Mouse (Mus musculus): ENCODE data around the gene Adamts20.

Adamts20 gene

DNA sequence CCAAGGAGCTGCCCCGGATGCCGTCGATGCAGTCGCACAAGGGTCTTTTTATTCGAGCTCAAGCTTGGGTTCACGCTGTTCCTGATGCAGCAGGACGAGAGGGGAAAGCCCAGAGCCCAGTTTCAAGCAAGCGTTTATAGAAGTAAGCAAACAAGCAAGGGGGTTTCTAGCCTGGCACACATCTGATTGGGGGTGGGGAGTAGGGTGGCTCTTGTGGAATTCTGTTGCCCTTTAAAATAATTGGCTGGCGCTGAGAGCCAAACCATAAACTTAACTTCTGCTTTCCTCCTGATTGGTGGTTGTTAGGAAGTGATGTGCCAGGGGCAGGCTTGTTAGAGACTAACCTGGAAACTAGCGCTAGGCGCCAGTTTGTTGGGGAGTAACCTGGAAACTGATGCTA lies at the start of gene Adamts20:
Gene Adamts20 (minus strand): TSS at position 101 of the 400 bp plus-strand sequence.
- in situ Hi-C loops (cut with MboI, MseI): no loop called here

DNA sequence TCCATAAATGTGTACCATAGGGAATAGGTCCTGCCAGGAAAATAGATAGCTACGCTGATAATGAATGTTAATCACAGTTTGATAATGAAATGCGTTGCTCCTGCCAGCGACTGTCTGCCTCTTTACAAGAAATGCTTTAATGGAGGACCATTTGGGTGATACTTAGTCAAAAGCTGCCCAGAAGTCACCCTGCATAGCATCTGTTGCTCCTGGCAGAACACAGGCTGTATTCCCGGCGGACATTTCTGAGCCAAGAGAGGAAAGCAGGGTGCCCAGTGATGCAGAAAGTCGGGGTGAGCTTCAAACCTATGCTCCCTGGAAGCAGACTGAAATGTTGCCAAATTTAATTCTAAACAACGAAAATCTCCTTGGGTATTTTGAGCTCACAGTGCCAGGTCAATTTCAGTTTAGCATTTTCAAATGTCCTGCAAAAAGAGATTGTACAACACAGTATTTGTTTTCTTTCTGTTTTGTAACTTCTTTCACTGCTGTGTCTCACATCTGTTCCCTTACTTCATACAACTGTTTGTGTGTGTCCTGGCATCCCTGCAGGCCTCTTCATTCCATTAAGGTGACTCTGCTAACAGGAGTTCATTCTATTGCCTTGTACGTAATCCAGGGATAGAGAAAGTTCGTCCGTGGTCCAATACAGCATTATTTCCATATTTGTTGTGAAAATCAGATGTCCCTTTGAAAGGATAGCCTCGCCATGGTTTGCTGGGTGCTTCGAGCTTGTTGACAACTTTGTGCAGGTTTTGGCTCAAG lies 38.4 kb upstream of the Adamts20 start:
- in situ Hi-C loops (cut with MboI, MseI): loop anchor here (10.0 kb wide), 2 partner anchors 109 to 239 kb away; no protein-coding TSS in a partner anchor

DNA sequence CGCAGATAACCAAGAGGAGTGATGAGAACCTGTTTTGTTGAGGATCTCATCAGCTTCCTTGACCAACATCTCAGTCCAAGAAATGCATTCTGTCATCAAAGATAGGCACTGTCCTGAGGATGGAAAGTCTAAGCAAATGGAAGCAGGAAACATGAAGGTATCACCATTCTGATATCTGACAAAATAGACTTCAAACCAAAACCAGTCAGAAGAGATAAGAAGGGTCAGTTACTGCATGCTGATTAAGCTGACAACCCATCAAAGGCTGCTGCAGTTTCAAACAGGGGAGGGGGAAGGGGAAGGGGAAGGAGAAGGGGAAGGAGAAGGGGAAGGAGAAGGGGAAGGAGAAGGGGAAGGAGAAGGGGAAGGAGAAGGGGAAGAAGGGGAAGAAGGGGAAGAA lies 34.0 kb upstream of the Adamts20 start:
- in situ Hi-C loops (cut with MboI, MseI): no loop called here

DNA sequence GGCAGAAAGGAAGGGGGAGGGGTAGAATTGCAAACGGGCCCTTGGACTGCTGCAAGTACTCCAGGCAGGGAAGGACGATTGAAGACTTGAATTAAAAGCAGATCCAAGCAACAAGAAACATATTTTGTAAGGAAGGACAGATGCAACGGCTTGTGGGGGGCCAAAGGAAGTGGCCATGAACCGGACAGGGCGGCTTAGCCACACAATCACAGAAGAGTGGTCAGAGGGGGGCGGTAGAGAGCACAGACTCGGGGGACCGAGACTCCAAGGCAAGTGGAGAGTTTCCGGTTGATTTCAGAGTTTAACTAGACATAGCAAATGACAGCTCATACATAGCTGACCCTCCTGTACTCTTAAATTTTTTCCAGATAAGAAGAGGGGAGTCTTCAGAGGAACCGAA lies 30.7 kb upstream of the Adamts20 start:
- in situ Hi-C loops (cut with MboI, MseI): no loop called here

DNA sequence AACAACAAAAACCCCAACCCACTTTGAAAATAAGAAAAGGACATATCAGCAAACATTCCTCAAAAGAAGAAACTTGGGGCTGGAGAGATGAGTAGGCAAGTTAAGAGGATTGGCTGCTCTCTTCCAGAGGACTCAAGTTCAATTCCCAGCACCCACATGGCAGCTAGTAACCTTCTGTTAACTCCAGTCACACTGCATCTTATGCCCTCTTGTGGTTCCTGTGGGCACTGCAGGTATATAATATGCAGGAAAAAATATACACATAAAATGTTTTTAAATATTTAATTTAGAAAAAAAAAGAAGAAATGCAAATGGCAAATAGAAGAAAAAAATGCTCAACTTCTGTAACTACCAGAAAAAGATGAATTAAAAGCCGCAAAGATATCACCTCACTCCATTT lies 29.2 kb upstream of the Adamts20 start:
- in situ Hi-C loops (cut with MboI, MseI): no loop called here

DNA sequence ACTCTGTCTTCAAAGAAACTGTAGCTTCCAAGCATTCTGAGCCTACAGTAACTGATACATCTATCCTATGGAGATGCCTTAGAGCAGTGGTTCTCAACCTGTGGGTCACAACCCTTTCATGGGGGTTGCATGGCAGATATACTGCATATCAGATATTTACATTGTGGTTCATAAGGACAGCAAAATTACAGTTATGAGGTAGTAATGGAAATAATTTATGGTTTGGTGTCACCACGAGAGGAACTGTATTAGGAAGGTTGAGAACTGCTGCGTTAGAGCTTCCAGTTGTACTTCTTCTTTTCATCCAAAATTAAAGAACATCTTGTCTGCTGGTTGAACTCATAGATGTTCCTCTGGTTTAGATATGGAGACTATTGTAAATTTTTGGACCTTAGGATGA lies 24.2 kb upstream of the Adamts20 start:
- in situ Hi-C loops (cut with MboI, MseI): loop anchor here (5.0 kb wide), 1 partner anchor 48 kb away; no protein-coding TSS in a partner anchor

DNA sequence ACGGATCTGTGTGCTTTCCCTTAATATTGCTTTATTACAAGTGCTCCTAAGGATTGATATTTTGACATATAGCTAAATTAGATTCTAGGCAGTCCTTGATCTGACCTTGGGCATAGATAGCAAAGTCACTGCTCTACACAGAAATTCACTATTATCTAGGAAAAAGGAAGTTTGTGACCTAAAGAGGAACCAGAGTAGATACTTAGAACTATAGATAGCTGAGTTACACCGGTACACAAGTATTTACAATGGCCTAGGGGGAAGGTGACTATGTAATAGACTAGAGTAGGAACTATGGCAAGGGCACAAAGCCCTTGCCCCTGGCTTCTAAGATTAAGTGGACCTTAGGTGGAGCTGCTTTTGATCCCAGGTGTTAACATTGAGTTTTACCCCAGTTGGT lies 22.8 kb upstream of the Adamts20 start:
- in situ Hi-C loops (cut with MboI, MseI): loop anchor here (5.0 kb wide), 1 partner anchor 49 kb away; no protein-coding TSS in a partner anchor

DNA sequence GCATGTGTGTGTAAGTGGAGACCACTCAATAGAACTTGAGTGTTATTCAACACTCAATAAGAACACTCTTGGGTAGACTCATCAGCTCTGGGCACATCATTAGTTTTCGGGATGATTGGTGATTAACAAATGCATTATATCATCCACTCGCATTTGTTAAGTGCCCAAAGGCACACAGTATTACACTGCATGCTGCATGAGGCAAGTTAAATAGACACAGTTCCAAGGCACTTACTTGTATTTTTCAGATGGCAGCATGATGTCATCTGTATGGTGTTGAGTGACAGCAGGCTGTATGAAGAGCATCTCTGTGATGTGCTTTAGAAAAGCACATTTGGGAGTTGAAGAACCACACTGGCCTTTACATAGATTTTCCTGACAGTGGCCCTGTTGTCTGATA lies 17.3 kb upstream of the Adamts20 start:
- in situ Hi-C loops (cut with MboI, MseI): no loop called here

DNA sequence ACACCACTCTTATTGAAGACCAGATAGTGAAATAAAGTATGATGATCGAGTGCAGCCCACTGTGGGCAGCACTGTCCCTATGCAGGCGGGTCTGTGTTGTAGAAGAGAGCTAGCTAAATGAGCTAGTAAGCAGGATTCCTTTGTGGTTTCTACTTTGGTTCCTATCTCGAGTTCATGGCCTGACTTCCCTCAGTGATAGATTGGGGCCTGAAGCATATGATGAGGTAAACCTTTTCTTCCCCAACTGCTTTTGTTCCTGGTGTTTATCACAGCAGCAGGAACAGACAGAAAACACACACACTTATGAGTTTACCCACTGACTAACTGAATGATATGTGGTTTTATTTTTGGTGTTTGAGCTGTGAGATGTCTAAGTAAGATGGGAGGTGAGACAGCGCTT lies 15.6 kb upstream of the Adamts20 start:
- in situ Hi-C loops (cut with MboI, MseI): no loop called here

DNA sequence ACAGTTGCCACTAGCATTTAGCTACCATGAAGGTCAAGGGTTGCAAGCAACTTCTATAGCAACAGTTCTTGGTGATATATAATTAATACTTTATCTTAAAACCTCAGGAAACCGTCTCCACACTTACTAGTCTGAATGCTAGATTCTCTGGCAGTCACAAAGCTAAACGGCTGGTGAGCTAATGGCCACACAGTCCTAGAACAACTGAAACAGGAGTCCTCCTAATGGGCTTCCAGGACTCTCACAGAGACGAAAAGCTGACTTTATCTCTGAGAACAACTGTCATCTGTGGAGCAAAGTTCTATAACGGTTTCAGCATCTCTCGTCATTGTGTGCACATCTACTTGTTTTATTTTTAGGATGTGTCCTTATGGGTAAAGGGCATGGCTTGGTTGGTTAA lies 15.0 kb upstream of the Adamts20 start:
- in situ Hi-C loops (cut with MboI, MseI): no loop called here

DNA sequence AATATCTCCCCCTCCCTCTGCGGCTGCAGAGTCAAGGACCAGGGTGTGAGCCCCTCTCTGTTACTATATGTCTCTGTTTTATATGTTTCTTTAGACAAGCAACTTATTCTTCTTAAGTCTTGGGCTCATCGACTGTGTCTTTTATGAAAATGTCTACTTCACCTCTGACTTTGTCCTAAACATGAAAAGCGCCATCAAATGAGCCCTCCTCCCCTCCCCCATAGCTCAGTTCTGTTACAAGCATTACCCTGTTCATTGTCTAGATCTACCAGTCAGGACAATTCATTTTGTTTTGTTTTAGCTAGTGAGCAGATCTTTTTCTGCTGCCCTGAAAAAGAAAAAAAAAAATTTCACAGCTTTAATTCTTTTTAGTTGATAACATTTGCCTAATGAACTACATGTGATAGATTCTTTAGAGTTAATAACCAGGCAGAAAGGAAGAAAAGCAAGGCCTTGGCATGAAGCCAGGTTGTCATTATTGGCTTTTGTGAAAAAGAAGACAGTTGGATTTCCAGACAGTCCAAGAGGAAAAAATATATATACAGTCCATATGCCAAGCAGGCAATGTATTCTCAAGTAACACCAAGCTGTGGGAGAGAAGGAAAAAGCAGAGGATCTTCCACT lies 14.4 kb upstream of the Adamts20 start:
- in situ Hi-C loops (cut with MboI, MseI): no loop called here

DNA sequence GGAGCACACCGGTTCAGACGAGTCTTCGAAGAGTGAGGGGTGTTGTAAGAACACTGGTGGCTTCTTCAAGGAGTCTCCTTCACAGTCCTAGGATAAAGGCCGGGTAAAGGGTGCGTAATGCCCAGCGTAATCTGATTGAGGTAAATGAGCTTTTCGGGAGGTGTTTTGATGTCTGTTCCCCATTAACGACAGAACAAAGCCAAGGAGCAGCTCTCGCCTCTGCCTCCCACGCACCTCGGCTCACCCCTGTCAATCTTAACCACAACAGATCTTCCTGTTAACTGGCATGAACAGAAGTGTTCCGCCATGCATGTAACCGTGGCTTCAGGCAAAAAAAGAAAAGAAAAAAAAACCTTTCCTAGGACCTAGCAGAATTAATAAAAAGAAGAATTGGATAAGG lies 13.5 kb upstream of the Adamts20 start:
- in situ Hi-C loops (cut with MboI, MseI): no loop called here

DNA sequence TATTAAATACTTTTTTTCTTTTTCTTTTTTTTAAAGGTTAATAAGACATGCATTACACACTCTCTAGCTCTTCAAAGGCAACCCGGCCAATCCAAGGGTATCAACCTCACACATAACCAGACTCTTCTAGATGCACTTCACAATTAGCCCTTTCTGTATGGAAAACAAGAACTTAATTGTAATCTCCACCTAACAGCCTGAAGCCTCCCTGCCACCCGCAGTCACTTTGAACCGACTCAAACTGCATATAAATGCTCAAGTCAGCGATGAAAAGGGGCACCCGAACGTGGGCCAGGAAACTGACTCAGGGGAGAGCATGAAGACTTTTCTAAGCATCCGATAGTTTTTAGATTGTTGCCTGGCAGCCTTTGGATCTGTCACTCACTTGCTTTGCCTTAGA lies 12.1 kb upstream of the Adamts20 start:
- in situ Hi-C loops (cut with MboI, MseI): no loop called here

DNA sequence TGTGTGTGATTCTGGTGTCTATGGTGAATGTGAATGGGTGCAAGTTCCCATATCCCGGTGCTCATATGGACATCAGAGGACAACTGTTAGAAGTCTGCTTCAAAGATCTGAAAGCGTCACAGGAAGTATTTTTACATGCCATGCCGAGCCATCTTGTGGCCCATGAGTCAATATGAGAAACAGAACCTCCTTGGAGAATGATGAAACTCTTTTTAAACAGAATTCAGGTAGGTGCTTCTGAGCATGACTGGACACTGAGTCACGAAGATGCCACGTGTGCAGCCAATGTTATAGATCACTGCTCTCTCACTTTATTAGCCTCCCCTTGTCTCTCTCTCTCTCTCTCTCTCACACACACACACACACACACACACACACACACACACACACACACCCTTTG lies 10.8 kb upstream of the Adamts20 start:
- in situ Hi-C loops (cut with MboI, MseI): no loop called here

DNA sequence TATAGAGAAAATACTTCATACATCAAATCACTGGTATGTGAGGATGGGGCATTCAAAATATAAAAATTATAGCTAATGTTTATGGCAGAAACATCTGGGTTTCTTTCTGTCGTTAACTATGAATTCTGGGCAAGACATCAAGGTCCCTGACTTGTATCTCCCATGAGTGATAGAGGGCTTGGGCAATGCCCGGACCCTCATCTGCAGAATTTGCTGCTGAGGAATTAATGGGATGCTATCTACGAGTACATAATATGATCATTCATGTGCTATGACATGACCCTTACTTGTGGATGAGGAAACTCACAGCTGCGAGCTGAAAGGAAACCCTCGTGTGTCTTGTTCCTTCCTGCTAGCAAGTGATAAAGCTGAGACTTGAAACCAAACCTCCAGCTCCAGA lies 5.1 kb upstream of the Adamts20 start:
- in situ Hi-C loops (cut with MboI, MseI): no loop called here

DNA sequence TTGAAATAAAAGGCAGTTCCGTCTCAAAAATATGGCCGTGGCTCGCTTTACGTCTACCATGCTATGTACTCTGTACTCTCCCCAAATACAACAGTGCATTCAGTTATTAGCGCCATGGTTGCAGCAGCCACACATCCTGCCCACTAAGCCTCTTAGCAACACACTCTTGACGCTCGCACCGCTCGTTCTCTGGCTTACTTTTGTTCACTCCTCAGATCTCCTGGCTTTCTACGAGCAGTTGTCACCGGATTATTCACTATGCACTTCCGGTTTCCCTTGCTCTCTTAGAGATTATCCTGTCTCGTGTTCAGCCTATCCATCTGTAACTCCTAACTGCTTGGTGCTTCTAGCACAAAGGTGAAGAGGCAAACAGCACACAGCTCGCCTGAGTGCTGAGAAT lies 337 bp downstream of the Adamts20 start:
- in situ Hi-C loops (cut with MboI, MseI): no loop called here

DNA sequence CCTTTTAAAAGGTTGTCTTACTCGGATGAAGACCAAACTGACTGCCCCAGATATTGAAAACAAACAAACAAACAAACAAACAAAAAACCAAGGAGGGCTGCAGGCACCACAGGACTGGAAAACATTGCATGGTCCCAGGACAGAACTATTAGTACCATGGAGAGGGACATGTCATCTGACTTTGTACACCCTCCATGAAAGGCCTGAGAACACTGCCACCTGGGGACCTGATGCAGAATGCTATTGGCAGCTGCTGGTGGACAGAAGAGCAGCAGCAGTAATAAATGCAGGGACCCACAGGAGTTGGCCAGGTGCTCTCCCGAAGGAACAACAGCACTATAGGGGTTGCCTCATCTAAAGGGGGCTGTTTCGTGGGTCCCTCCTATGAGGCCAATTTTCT lies 2.0 kb downstream of the Adamts20 start:
- in situ Hi-C loops (cut with MboI, MseI): no loop called here

DNA sequence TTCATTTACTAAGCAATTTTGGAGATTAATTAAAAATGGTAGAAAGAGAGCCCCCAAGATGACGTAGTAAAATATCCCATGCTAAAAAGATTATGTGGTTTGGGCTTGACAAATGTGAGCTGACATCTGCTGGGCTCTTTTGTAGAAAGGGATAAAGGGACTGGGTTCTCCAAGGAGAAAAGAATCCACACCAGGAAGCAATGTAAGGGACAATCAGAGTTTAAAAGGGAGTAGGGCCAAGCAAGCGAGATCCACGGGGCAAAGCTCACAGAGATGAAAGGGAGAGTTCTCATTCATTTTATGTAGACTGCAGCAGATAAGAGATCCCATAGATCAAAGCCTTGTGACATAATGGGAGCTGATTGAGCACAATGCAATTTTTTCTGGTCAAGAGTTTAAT lies 3.0 kb downstream of the Adamts20 start:
- in situ Hi-C loops (cut with MboI, MseI): no loop called here

DNA sequence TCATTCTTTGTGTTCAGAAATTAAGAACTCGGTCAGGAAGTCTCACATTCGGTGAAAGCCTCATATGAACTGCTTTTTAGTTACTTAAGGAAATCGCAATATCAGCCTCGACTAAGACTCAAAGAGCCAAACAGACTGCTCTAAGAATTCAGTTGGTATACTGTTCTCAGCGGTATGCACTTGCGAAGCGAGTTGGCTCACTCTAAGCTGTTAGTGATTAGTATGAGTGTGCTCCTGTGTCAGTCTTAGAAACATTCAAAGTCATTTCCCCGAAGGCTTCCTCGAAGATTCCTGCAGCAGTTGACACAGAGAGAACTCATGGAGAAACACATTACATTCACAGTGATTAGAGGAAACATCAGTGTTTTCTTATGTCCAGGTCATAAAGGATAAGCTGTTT lies 4.1 kb downstream of the Adamts20 start:
- in situ Hi-C loops (cut with MboI, MseI): no loop called here

DNA sequence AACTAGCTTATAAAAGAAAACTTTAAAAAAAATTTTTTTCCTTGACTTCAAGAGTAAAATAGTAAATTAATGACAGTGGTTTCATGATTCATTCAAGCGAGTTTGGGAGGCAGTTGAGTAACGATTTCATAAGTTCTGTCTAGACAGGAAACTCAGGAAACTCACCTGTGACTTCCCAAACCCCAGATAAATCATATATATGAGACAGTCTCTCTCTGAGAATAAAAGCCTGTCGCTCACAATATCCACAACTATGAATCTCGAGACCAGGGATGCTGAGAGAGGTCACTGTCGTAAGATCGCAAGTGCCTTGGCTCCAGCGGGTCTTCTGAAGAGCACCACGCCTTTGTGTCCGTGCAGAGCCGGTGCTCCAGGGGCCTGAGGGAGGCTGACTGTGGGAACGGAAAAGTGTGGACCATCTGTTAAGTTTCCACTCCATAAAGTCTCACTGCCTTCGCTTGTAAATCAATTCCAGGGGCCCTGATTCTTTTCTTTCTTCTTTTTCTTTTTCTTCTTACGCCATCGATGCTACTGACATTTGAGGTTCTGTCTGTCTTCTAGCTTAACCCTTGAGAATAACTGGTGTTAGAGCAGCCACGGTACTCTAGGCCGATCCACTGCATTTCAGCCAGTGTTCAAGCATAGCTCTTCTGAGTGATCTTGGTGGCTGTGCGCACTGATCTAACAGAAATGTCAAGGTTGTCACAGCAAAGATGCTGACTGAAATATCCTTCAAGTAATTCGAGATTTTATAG lies 7.4 kb downstream of the Adamts20 start:
- in situ Hi-C loops (cut with MboI, MseI): no loop called here

DNA sequence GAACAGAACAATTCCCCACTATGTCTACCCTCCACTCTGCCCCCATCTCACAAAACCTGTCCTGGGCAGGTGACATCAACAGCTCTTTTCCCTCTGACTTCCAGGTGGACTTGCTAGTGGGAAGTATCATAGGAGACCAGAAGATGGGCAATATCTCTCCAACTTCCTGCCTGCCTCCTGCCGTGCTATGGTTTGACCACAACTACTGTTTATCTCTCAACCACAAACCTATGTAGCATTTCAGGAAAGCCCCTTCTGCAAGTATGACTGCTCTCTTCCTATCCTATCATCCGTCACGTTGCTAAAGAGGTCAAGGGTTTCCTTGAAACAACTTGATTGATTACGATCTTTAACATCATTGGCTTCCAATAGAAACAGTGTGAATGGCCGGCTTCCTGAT lies 12.4 kb downstream of the Adamts20 start:
- in situ Hi-C loops (cut with MboI, MseI): no loop called here

DNA sequence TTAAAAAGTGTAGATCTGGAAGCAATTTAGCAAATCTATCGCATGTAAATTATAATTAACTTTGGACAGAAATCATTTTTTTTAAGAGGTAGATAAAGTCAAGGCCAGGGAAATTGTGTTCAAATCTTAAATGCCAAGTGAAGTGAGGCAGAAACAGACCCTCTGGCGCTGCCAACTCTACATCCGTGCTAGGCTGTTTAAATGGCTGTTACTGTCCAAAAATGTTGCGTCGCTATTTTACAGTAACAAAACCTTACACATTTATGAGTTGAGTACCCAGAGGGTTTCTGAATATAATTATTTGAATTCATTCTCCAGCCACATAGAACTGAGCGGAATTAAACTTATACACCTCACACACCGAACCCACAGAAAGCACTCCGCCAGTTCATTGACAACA lies 13.6 kb downstream of the Adamts20 start:
- in situ Hi-C loops (cut with MboI, MseI): no loop called here

All from T-helper 2 cell (primary cell).